In the genomic region with DNA sequence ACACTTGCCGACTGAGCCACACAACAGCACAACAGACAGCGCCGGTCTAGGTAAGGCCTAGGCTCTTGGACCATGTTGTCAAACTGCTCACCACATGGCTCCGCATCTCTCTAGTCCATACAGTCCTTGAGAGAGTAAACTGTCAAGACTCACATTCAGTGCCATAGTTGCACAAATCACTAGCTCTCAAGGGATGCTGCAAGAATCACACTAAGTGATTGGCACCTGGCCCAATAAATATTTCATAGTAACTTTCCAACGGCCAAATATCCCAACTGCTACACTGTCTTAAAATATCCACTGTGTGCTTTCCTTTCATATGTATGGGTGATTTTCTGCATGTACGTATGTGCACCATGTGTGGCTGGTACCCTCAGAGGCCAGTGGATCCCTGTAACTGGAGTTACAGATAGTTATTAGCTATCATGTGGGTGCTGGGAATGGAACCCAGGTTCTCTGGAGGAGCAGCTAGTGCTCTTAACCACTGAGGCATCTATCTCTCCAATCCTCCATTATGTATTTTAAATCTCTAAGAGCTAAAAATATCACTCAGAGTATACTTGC, we compare ENCODE assay signal across 20 mouse cellular contexts. TPM values are rescaled to one million over a fixed set of nuclear protein-coding genes. Genes with fewer than 3 reads are reported as not detected.
DNase-seq lines count a peak whose midpoint lies in the region; ATAC-seq and TF ChIP-seq lines count a peak whose summit lies in the region.
"Had no signal": no experiment of that assay in that cellular context is flagged by ENCODE, and none has a peak within 500 bp of the region (broad histone marks: within the 10 kb centered on the region; RNA-seq: fewer than 3 reads in every experiment).

No protein-coding gene starts in this region.

- no peak overlapping the region for H3K27ac ChIP-seq in hindbrain, embryonic 14.5 days
- H3K27ac ChIP-seq in hindbrain, embryonic 10.5 days: no peak overlapping the region
- peak overlapping the region; percentile 93 for H3K27ac ChIP-seq in intestine, postnatal 0 days (ENCODE audit: low read depth, low read length)
- H3K27ac ChIP-seq in midbrain, embryonic 16.5 days (ENCODE audit: low read length): no peak overlapping the region
- H3K27ac ChIP-seq: embryonic facial prominence, embryonic 12.5 days; forebrain, embryonic 15.5 days; heart, embryonic 13.5 days; hindbrain, embryonic 13.5 days had no signal

- no peak overlapping the region for H3K9ac ChIP-seq in hindbrain, embryonic 14.5 days
- H3K9ac ChIP-seq in intestine, postnatal 0 days (ENCODE audit: low read depth, low read length): no peak overlapping the region
- no peak overlapping the region for H3K9ac ChIP-seq in midbrain, embryonic 16.5 days (ENCODE audit: low read depth, low read length)
- H3K9ac ChIP-seq: embryonic facial prominence, embryonic 12.5 days; forebrain, embryonic 15.5 days; heart, embryonic 13.5 days; hindbrain, embryonic 13.5 days had no signal

- H3K4me2 ChIP-seq in hindbrain, embryonic 14.5 days (replicated peaks): no peak overlapping the region
- peak overlapping the region; percentile 61 for H3K4me2 ChIP-seq in intestine, postnatal 0 days (replicated peaks; ENCODE audit: low read depth)
- H3K4me2 ChIP-seq in midbrain, embryonic 16.5 days (ENCODE audit: low read length): no peak overlapping the region
- H3K4me2 ChIP-seq: embryonic facial prominence, embryonic 12.5 days; forebrain, embryonic 15.5 days; heart, embryonic 13.5 days; hindbrain, embryonic 13.5 days had no signal

- H3K27me3 ChIP-seq in hindbrain, embryonic 14.5 days (ENCODE audit: control insufficient read depth, insufficient read depth, low read length): no peaks in the 10 kb centered on the region
- no peaks in the 10 kb centered on the region for H3K27me3 ChIP-seq in hindbrain, embryonic 10.5 days (ENCODE audit: insufficient read depth, poor library complexity, severe bottlenecking)
- no peaks in the 10 kb centered on the region for H3K27me3 ChIP-seq in intestine, postnatal 0 days (replicated peaks; ENCODE audit: control insufficient read depth, insufficient read depth, low read length)
- no peaks in the 10 kb centered on the region for H3K27me3 ChIP-seq in midbrain, embryonic 16.5 days (ENCODE audit: control insufficient read depth, insufficient read depth, low read depth, low read length)
- H3K27me3 ChIP-seq: embryonic facial prominence, embryonic 12.5 days; forebrain, embryonic 15.5 days; heart, embryonic 13.5 days; hindbrain, embryonic 13.5 days had no signal

- H3K9me3 ChIP-seq in hindbrain, embryonic 14.5 days (ENCODE audit: control insufficient read depth, low read length): no peaks in the 10 kb centered on the region
- no peaks in the 10 kb centered on the region for H3K9me3 ChIP-seq in hindbrain, embryonic 10.5 days
- H3K9me3 ChIP-seq in intestine, postnatal 0 days (ENCODE audit: control insufficient read depth): no peaks in the 10 kb centered on the region
- H3K9me3 ChIP-seq in midbrain, embryonic 16.5 days (replicated peaks; ENCODE audit: control insufficient read depth, low read length, poor library complexity, severe bottlenecking): no peaks in the 10 kb centered on the region
- H3K9me3 ChIP-seq: embryonic facial prominence, embryonic 12.5 days; forebrain, embryonic 15.5 days; G1E; heart, embryonic 13.5 days; hindbrain, embryonic 13.5 days had no signal

- no peak overlapping the region for H3K4me3 ChIP-seq in hindbrain, embryonic 14.5 days (replicated peaks; ENCODE audit: low read length)
- H3K4me3 ChIP-seq in hindbrain, embryonic 10.5 days: no peak overlapping the region
- peak overlapping the region; percentile 31; the same call in 1 of the 2 replicates for H3K4me3 ChIP-seq in intestine, postnatal 0 days (ENCODE audit: low read depth, low read length)
- no peak overlapping the region for H3K4me3 ChIP-seq in midbrain, embryonic 16.5 days (ENCODE audit: low read depth, low read length)
- H3K4me3 ChIP-seq: embryonic facial prominence, embryonic 12.5 days; forebrain, embryonic 15.5 days; heart, embryonic 13.5 days; hindbrain, embryonic 13.5 days had no signal

- 0 out of 2 replicates have a peak, but pooled peaks have one; percentile 21 for ATAC-seq in hindbrain, embryonic 14.5 days (ENCODE audit: low FRiP score)
- no peak for ATAC-seq in intestine, postnatal 0 days
- no peak for ATAC-seq in midbrain, embryonic 16.5 days
- ATAC-seq: forebrain, embryonic 15.5 days had no signal

- WGBS in hindbrain, embryonic 14.5 days: 94% methylated on average over 6 of the region's 6 CpGs
- 95% methylated on average over 6 of the region's 6 CpGs for WGBS in hindbrain, embryonic 10.5 days
- 72% methylated on average over 6 of the region's 6 CpGs for WGBS in intestine, postnatal 0 days
- 97% methylated on average over 6 of the region's 6 CpGs for WGBS in midbrain, embryonic 16.5 days

- TF ChIP-seq CTCF in intestine, postnatal 0 days (IDR thresholded peaks at IDR 0.05; ENCODE audit: low read depth): no peak

- no peak for DNase-seq in hindbrain, embryonic 14.5 days (ENCODE audit: low spot score)
- no peak for DNase-seq in hindbrain, embryonic 10.5 days (ENCODE audit: low spot score)
- DNase-seq in adipocyte (ENCODE audit: low spot score): peak; percentile 54
- DNase-seq in heart, postnatal 10 days: no peak
- DNase-seq: cerebellum, adult 11-12 months; cerebellum, adult 9-10 months; cerebellum, postnatal 25 days; gastrocnemius, postnatal 10 days; heart, postnatal 4 days; kidney, adult 11 months had no signal

- H3K36me3 ChIP-seq in hindbrain, embryonic 14.5 days (replicated peaks; ENCODE audit: control insufficient read depth, insufficient read depth): peaks cover 35% of the 10 kb centered on the region
- H3K36me3 ChIP-seq in hindbrain, embryonic 10.5 days: peaks cover 61% of the 10 kb centered on the region
- H3K36me3 ChIP-seq in intestine, postnatal 0 days (ENCODE audit: control insufficient read depth, insufficient read depth): peaks cover 35% of the 10 kb centered on the region
- H3K36me3 ChIP-seq in midbrain, embryonic 16.5 days (ENCODE audit: control insufficient read depth, insufficient read depth, low read length): peaks cover 17% of the 10 kb centered on the region

- H3K4me1 ChIP-seq in hindbrain, embryonic 14.5 days (replicated peaks; ENCODE audit: control insufficient read depth, insufficient read depth, low read length): no peaks in the 10 kb centered on the region
- peaks cover 8% of the 10 kb centered on the region; the same call in 1 of the 2 replicates for H3K4me1 ChIP-seq in hindbrain, embryonic 10.5 days (replicated peaks)
- H3K4me1 ChIP-seq in intestine, postnatal 0 days (replicated peaks; ENCODE audit: control insufficient read depth, insufficient read depth, low read length): no peaks in the 10 kb centered on the region
- H3K4me1 ChIP-seq in midbrain, embryonic 16.5 days (ENCODE audit: control insufficient read depth, insufficient read depth, low read length): peaks cover 3% of the 10 kb centered on the region; the same call in 1 of the 2 replicates
- H3K4me1 ChIP-seq: embryonic facial prominence, embryonic 12.5 days had no signal

- intact Hi-C loops in heart, postnatal 10 days (cut with DNase I): no loop called here

RNA-seq across cellular contexts. Expression of a gene that starts 1.9 kb away (rescaled TPM):
- polyA plus RNA-seq in hindbrain, embryonic 14.5 days (2014; fragmentation: Nextera tagmentation; extraction: Ambion mirVana): 0.38 TPM in 1 of 2 replicates, not detected in the other
- not detected in 2 replicates for polyA plus RNA-seq in hindbrain, embryonic 10.5 days (2016; fragmentation: Nextera tagmentation; extraction: Ambion mirVana)
- polyA plus RNA-seq in intestine, postnatal 0 days (2015; fragmentation: Nextera tagmentation; extraction: Ambion mirVana): 92.5 and 139 TPM in 2 replicates
- total RNA-seq in heart, postnatal 10 days (2021): not detected
- polyA plus RNA-seq in midbrain, embryonic 16.5 days (2015; fragmentation: Nextera tagmentation; extraction: Ambion mirVana): 0.95 TPM in 1 of 2 replicates, not detected in the other
- total RNA-seq: adrenal gland, adult 18-20 months; G1E; gastrocnemius, postnatal 10 days; heart, postnatal 4 days had no signal
- polyA plus RNA-seq: cortical plate, adult 2 months; embryonic facial prominence, embryonic 12.5 days; G1E; gonadal fat pad, adult 2 months; heart, embryonic 13.5 days had no signal

RNA-seq across cellular contexts. Expression of a gene that starts 37.8 kb away (rescaled TPM):
- 5.7 and 6.8 TPM in 2 replicates for polyA plus RNA-seq in hindbrain, embryonic 14.5 days (2014; fragmentation: Nextera tagmentation; extraction: Ambion mirVana)
- polyA plus RNA-seq in hindbrain, embryonic 10.5 days (2016; fragmentation: Nextera tagmentation; extraction: Ambion mirVana): 0.61 and 2.0 TPM in 2 replicates
- 0.50 and 0.66 TPM in 2 replicates for polyA plus RNA-seq in intestine, postnatal 0 days (2015; fragmentation: Nextera tagmentation; extraction: Ambion mirVana)
- 1 to 10 TPM; 2.0 to 2.2 TPM for total RNA-seq in heart, postnatal 10 days (2021)
- polyA plus RNA-seq in midbrain, embryonic 16.5 days (2015; fragmentation: Nextera tagmentation; extraction: Ambion mirVana): 4.1 and 5.0 TPM in 2 replicates

RNA-seq across cellular contexts. Expression of a gene that starts 38.2 kb away (rescaled TPM):
- 94.9 and 105 TPM in 2 replicates for polyA plus RNA-seq in hindbrain, embryonic 14.5 days (2014; fragmentation: Nextera tagmentation; extraction: Ambion mirVana)
- polyA plus RNA-seq in hindbrain, embryonic 10.5 days (2016; fragmentation: Nextera tagmentation; extraction: Ambion mirVana): 72.3 and 103 TPM in 2 replicates
- polyA plus RNA-seq in intestine, postnatal 0 days (2015; fragmentation: Nextera tagmentation; extraction: Ambion mirVana): 52.4 and 60.1 TPM in 2 replicates
- 10 to 100 TPM; 44.2 to 48.1 TPM for total RNA-seq in heart, postnatal 10 days (2021)
- polyA plus RNA-seq in midbrain, embryonic 16.5 days (2015; fragmentation: Nextera tagmentation; extraction: Ambion mirVana): 142 and 159 TPM in 2 replicates

RNA-seq across cellular contexts. Expression of a gene that starts 44.2 kb away (rescaled TPM):
- polyA plus RNA-seq in hindbrain, embryonic 14.5 days (2014; fragmentation: Nextera tagmentation; extraction: Ambion mirVana): 12.8 and 12.9 TPM in 2 replicates
- polyA plus RNA-seq in hindbrain, embryonic 10.5 days (2016; fragmentation: Nextera tagmentation; extraction: Ambion mirVana): 11.7 and 12.5 TPM in 2 replicates
- 18.0 and 19.6 TPM in 2 replicates for polyA plus RNA-seq in intestine, postnatal 0 days (2015; fragmentation: Nextera tagmentation; extraction: Ambion mirVana)
- 100 to 1,000 TPM; 213 to 228 TPM for total RNA-seq in heart, postnatal 10 days (2021)
- polyA plus RNA-seq in midbrain, embryonic 16.5 days (2015; fragmentation: Nextera tagmentation; extraction: Ambion mirVana): 8.5 and 10.2 TPM in 2 replicates

Comparison
In these comparisons a context has a peak if more than half of its experiments do, and no peak if none do; other contexts are left out.
1. RNA of a gene that starts 1.9 kb away (polyA plus RNA-seq): 92.5 to 139 TPM in intestine, postnatal 0 days; 0.95 TPM in midbrain, embryonic 16.5 days, 0.38 TPM in hindbrain, embryonic 14.5 days and not detected in hindbrain, embryonic 10.5 days; every median in the first group is over 10 times any median in the second.